Mouse (Mus musculus) small intestine, adult 2 months (tissue): ENCODE data around the gene Synpo2l. TPM values are rescaled to one million over a fixed set of nuclear protein-coding genes. Genes with fewer than 3 reads are reported as not detected.
"Not testable (repeated sequence)": the region's sequence is repeated elsewhere in the genome, so short reads cannot be mapped to it uniquely, and the experiment has no call there.

Experiments used
- H3K27ac ChIP-seq: fragments of 200-500 bp; 2 replicates; pipeline ENCODE4 v1.5.1; 2012; ENCODE audit warnings: low read depth, low read length, control low read depth, inconsistent platforms; ENCODE audit not compliant: insufficient read depth
- H3K27me3 ChIP-seq: fragments of 200-500 bp; 2 replicates; pipeline ENCODE4 v1.6.1; 2012; ENCODE audit warnings: mild to moderate bottlenecking, moderate library complexity, low read length, inconsistent platforms; ENCODE audit not compliant: control insufficient read depth, insufficient read depth
- H3K36me3 ChIP-seq: fragments of 200-500 bp; 2 replicates; pipeline ENCODE4 v1.6.1; 2012; ENCODE audit warnings: mild to moderate bottlenecking, low read length, control low read depth, inconsistent platforms; ENCODE audit not compliant: control insufficient read depth, insufficient read depth
- H3K4me1 ChIP-seq: fragments of 200-500 bp; 2 replicates; pipeline ENCODE4 v1.6.1; 2012; ENCODE audit warnings: low read length, inconsistent platforms, mixed read lengths; ENCODE audit not compliant: control insufficient read depth, insufficient read depth, insufficient read length
- H3K4me3 ChIP-seq: fragments of 200-500 bp; 2 replicates; pipeline ENCODE4 v1.5.1; 2012; ENCODE audit warnings: low read depth, mild to moderate bottlenecking, control low read depth, inconsistent platforms, low read length, moderate library complexity
- CTCF ChIP-seq: fragments of 200-500 bp; IDR thresholded peaks from 2 replicates; pipeline ENCODE4 v1.5.1; 2012; ENCODE audit warnings: low read depth, mild to moderate bottlenecking, control low read depth, inconsistent platforms, low read length, moderate library complexity, mixed read lengths; ENCODE audit not compliant: insufficient replicate concordance, insufficient read length; ENCODE audit errors: extremely low read depth
- POLR2A ChIP-seq: fragments of 200-500 bp; IDR thresholded peaks from 2 replicates; pipeline ENCODE4 v1.6.1; 2012; ENCODE audit warnings: low read depth, mild to moderate bottlenecking, control low read depth, inconsistent platforms, low read length, moderate library complexity
- WGBS: fragments of 180-500 bp; shearing (Covaris S2); methylation state at CpG from one replicate; pipeline ENCODE4 v1.1.7; 2018; 5-methylcytosine and 5-hydroxymethylcytosine counted together
- polyA plus RNA-seq: library from polyadenylated mRNA; depleted of rRNA; stranded (reverse); fragments of >200 nt; gene quantifications from 2 replicates; pipeline ENCODE4 v1.2.3, GENCODE M21; 2012; rRNA removed

The Synpo2l gene
- 0.06 TPM in 1 of 2 replicates, not detected in the other for polyA plus RNA-seq

- Histone ChIP-seq H3K4me1 (peaks cover 11% of the 10 kb centered on the region), H3K27me3 (no peaks in the 10 kb centered on the region), H3K27ac (peak within 1 kb of the TSS; percentile 92), H3K4me3 (no peak within 1 kb of the TSS), H3K36me3 (no peaks in the 10 kb centered on the region)
- no peak for TF ChIP-seq CTCF
- TF ChIP-seq POLR2A, result no peak
- WGBS, result 63% methylated on average over 8 of the region's 8 CpGs
These were observed at the start of gene Synpo2l for GRCm38 (mm10) chr14:20668154-20668810. TSS of gene Synpo2l (minus strand) at chr14:20668354.

DNA sequence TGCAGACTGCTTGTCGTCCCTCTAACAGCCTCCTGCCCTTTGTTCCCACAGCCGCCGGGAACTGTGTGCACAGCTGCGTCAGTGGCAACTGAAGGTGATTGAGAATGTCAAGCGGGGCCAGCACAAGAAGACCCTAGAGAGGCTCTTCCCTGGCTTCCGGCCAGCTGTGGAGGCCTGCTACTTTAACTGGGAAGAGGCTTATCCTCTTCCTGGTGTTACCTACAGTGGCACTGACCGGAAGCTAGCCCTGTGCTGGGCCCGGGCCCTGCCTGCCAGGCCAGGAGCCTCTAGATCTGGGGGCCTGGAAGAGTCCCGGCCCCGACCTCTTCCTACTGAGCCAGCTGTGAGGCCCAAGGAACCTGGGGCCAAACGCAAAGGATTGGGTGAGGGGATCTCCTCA, 45.7 kb upstream of the Synpo2l start:
- H3K4me3 ChIP-seq, result no peak overlapping the region
- 23% methylated on average over 11 of the region's 11 CpGs for WGBS
- peaks cover 9% of the 10 kb centered on the region for H3K4me1 ChIP-seq
- no peak overlapping the region for H3K27ac ChIP-seq
- TF ChIP-seq POLR2A (no peak), CTCF (no peak)
- no peaks in the 10 kb centered on the region for H3K27me3 ChIP-seq
- peaks cover 70% of the 10 kb centered on the region for H3K36me3 ChIP-seq

DNA sequence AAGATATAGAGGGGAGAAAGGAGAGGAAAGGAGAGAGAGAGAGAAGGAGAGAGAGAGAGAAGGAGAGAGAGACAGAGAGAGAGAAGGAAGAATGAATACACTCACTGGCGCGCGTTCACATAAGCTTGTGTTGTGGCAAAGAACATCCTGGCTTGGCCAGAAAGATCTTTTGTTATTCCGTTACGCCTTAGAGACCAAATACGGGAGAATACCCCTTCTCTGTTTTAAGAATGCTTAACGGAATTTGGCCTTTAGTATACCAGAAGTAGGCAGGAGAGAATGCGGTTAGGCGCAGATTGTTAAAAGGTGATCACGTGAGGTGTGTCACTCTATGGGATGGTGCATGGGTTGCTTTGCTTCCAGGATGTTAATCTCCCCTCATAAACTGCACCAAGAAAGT, 40.1 kb upstream of the Synpo2l start:
- Histone ChIP-seq H3K36me3 (peaks cover 20% of the 10 kb centered on the region), H3K27me3 (no peaks in the 10 kb centered on the region), H3K27ac (no peak overlapping the region), H3K4me1 (peaks cover 7% of the 10 kb centered on the region; the same call in 1 of the 2 replicates), H3K4me3 (peak overlapping the region; percentile 71)
- WGBS, result 2% methylated on average over 10 of the region's 10 CpGs
- TF ChIP-seq CTCF, result no peak
- no peak for TF ChIP-seq POLR2A

DNA sequence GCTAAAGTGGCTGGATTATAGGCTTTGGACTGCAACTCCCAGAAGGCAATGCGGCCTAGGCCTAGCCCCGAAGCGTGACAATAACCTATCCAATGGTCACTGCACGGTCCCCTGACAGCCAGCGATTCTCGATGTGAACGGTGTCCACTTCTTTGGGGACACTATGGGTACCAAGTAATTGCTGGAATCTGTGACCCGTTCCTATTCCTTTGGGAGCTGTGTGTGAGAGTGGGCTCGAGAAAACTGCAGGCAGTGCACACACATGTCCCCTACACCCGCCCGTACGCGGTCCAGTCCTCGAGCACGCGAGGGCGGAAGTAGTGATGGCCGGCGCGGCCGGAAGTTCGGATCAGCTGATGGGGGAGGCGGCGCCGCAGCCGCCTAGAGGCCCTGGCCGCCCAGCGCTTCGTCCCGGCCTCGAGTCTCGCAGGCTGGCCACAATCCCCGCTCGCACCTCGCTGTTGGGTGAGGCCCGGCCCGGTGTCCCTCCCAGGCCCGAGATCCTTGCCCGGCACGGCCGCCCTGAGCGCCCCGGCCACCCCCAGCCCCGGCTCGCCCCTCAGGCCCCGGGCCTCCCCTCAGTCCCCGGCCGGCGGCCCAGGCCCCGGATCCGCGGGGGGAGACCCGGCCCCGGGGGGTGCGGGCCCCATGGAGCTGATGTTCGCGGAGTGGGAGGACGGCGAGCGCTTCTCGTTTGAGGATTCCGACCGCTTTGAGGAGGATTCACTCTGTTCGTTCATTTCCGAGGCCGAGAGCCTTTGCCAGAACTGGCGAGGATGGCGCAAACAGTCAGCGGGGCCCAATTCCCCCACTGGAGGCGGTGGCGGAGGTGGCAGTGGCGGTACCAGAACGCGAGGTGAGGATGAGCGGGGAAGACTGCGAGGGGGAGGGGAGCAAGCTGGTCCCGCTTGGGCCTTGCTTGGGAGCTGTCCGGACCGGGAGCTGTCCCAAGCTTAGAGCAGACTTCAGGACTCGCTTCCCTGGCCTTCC, 39.3 kb upstream of the Synpo2l start, which contains the start of gene Zswim8:
Gene Zswim8 (plus strand): TSS at position 352 of the 990 bp plus-strand sequence.
- Histone ChIP-seq H3K36me3 (peaks cover 15% of the 10 kb centered on the region), H3K27ac (peak within 1 kb of the TSS; percentile 57), H3K4me3 (peak within 1 kb of the TSS; percentile 71), H3K27me3 (no peaks in the 10 kb centered on the region), H3K4me1 (peaks cover 7% of the 10 kb centered on the region; the same call in 1 of the 2 replicates)
- no peak for TF ChIP-seq CTCF
- TF ChIP-seq POLR2A, result peak; percentile 33; the same call in 1 of the 2 replicates
- WGBS, result 1% methylated on average over 80 of the region's 80 CpGs

GRCm38 (mm10) chr14:20703461-20703860, 35.3 kb upstream of the Synpo2l start:
- not testable (repeated sequence) for H3K4me1 ChIP-seq, H3K27ac ChIP-seq, H3K36me3 ChIP-seq, H3K27me3 ChIP-seq
- H3K4me3 ChIP-seq, result peak overlapping the region; percentile 96
- WGBS, result 4% methylated on average over 8 of the region's 8 CpGs

DNA sequence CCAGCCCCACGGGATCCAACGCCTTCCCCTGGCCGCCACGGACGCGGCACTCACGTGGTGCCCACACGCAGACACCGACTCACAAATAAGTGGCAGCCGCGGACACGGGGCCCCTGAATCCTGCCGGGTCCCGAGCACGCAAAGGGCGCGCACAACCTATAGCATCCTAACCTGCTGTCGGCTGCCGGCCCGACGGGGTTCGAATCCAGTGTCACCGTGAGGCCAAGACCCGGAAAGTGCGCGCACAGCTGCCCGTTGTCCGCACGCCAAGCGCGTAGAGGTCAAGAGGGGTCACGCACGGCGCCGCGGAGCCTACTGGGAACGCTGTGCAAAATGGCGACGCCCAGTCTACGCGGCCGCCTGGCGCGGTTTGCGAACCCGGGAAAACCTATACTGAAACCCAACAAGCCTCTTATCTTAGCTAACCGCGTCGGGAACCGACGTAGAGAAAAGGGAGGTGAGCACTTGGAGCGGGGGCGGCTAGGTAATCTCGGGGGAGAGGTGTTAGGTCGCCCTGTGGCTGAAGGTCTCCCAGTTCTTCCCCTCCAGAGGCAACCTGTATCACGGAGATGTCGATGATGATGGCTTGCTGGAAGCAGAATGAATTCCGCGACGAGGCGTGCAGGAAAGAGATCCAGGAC, 34.7 kb upstream of the Synpo2l start, which contains the start of gene Chchd1:
Gene Chchd1 (plus strand): TSS at position 266 of the 641 bp plus-strand sequence.
- 0 out of 2 replicates have a peak, but pooled peaks cover 2% of the 10 kb centered on the region for H3K4me1 ChIP-seq
- H3K27ac ChIP-seq, result peak within 1 kb of the TSS; percentile 76
- under 1% methylated on average over 61 of the region's 61 CpGs for WGBS
- no peaks in the 10 kb centered on the region for H3K27me3 ChIP-seq
- H3K36me3 ChIP-seq, result no peaks in the 10 kb centered on the region; the same call in 1 of the 2 replicates
- TF ChIP-seq POLR2A (peak; percentile 51; the same call in 1 of the 2 replicates), CTCF (no peak)
- peak within 1 kb of the TSS; percentile 96 for H3K4me3 ChIP-seq
